Mouse (Mus musculus) hindbrain, embryonic 16.5 days (tissue): Measurements from ENCODE around the gene Evi2. TPM values are rescaled to one million over a fixed set of nuclear protein-coding genes. Genes with fewer than 3 reads are reported as not detected.
A peak's percentile ranks its signal among the peaks of the same experiment; 100 is the strongest.

ENCODE experiments used
- ATAC-seq: fragments of 200-750 bp; cut with Nextera tagmentation; 2 replicates; pipeline ENCODE4 v1.8.0; 2017; ENCODE audit warnings: moderate TSS enrichment, moderate library complexity
- H3K27ac ChIP-seq: fragments of 300-500 bp; sonication (generic); 2 replicates; pipeline ENCODE4 v1.5.1; 2014; ENCODE audit warnings: low read depth, mild to moderate bottlenecking, control low read depth, low read length, moderate library complexity
- H3K27me3 ChIP-seq: fragments of 300-500 bp; sonication (generic); replicated peaks from 2 replicates; pipeline ENCODE4 v1.6.1; 2014; ENCODE audit warnings: low read length; ENCODE audit not compliant: control insufficient read depth, insufficient read depth
- H3K36me3 ChIP-seq: fragments of 300-500 bp; sonication (generic); 2 replicates; pipeline ENCODE4 v1.6.1; 2014; ENCODE audit warnings: mild to moderate bottlenecking, low read length, moderate library complexity, mixed read lengths; ENCODE audit not compliant: control insufficient read depth, insufficient read depth
- H3K4me1 ChIP-seq: fragments of 300-500 bp; sonication (generic); 2 replicates; pipeline ENCODE4 v1.6.1; 2014; ENCODE audit warnings: low read depth, low read length; ENCODE audit not compliant: control insufficient read depth, insufficient read depth
- H3K4me2 ChIP-seq: fragments of 300-500 bp; sonication (generic); 2 replicates; pipeline ENCODE4 v1.6.1; 2014; ENCODE audit warnings: mild to moderate bottlenecking, low read length, control low read depth, moderate library complexity
- H3K4me3 ChIP-seq: fragments of 300-500 bp; sonication (generic); 2 replicates; pipeline ENCODE4 v1.5.1; 2014; ENCODE audit warnings: mild to moderate bottlenecking, low read length, control low read depth, moderate library complexity
- H3K9ac ChIP-seq: fragments of 300-500 bp; sonication (generic); 2 replicates; pipeline ENCODE4 v1.6.1; 2014; ENCODE audit warnings: low read depth, mild to moderate bottlenecking, control low read depth, low read length, moderate library complexity
- H3K9me3 ChIP-seq: fragments of 300-500 bp; sonication (generic); 2 replicates; pipeline ENCODE4 v1.6.1; 2014; ENCODE audit warnings: mild to moderate bottlenecking, low read length, moderate library complexity; ENCODE audit not compliant: control insufficient read depth
- WGBS: fragments of 180-500 bp; shearing (Covaris S2); extraction: QIAGEN DNeasy Blood & Tissue Kit; methylation state at CpG from one replicate; pipeline ENCODE4 v1.1.7; 2014; 5-methylcytosine and 5-hydroxymethylcytosine counted together
- polyA plus RNA-seq: library from polyadenylated mRNA; unstranded; fragments of >200 nt; fragmentation: Nextera tagmentation; extraction: Ambion mirVana; gene quantifications from 2 replicates; pipeline ENCODE4 v1.2.1, GENCODE M21; 2015

Evi2 gene
- polyA plus RNA-seq: 0.39 and 0.61 TPM in 2 replicates

DNA sequence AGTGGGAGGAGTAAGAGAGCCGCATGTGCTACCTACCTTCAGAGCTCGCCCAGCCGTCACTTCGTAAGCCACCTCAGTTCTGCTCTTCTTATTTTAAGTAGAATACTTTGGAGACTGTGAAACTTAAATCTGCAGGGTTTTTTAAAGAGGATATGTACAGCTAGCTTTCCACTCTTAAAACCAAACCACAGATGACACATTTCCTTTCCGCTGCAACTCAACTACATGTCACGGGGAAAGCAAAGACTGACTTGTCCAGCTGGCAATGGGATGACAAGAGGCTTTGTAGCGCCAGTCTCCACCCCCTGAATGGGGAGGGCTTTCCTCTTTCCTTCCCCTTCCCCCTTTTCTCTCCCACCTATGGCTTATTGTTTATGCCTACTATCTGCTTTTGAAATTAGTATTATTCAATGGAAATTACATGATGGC, at the start of gene Evi2, which contains the start of gene Evi2a:
TSS of gene Evi2 (minus strand) at position 257 of the 429 bp plus-strand sequence.
TSS of gene Evi2a (minus strand) at position 277 of the 429 bp plus-strand sequence.
- Histone ChIP-seq H3K4me1 (no peaks in the 10 kb centered on the region), H3K27me3 (no peaks in the 10 kb centered on the region), H3K9me3 (no peaks in the 10 kb centered on the region), H3K36me3 (0 out of 2 replicates have a peak, but pooled peaks cover 2% of the 10 kb centered on the region), H3K27ac (no peak within 1 kb of the TSS), H3K4me2 (no peak within 1 kb of the TSS), H3K4me3 (no peak within 1 kb of the TSS), H3K9ac (no peak within 1 kb of the TSS)
- 83% methylated on average over 7 of the region's 7 CpGs for WGBS
- ATAC-seq: no peak

- no peak overlapping the region for H3K27ac ChIP-seq
- 48% methylated on average over 5 of the region's 5 CpGs for WGBS
- H3K9me3 ChIP-seq: no peaks in the 10 kb centered on the region
- peaks cover 13% of the 10 kb centered on the region; the same call in 1 of the 2 replicates for H3K36me3 ChIP-seq
- no peaks in the 10 kb centered on the region for H3K4me1 ChIP-seq
- ATAC-seq: peak; percentile 64; the same call in 1 of the 2 replicates
- no peak overlapping the region for H3K9ac ChIP-seq
- H3K4me3 ChIP-seq: no peak overlapping the region
- no peak overlapping the region for H3K4me2 ChIP-seq
- H3K27me3 ChIP-seq: no peaks in the 10 kb centered on the region
Measured at GRCm38 (mm10) chr11:79577741-79578140, 47.4 kb upstream of the Evi2 start.

DNA sequence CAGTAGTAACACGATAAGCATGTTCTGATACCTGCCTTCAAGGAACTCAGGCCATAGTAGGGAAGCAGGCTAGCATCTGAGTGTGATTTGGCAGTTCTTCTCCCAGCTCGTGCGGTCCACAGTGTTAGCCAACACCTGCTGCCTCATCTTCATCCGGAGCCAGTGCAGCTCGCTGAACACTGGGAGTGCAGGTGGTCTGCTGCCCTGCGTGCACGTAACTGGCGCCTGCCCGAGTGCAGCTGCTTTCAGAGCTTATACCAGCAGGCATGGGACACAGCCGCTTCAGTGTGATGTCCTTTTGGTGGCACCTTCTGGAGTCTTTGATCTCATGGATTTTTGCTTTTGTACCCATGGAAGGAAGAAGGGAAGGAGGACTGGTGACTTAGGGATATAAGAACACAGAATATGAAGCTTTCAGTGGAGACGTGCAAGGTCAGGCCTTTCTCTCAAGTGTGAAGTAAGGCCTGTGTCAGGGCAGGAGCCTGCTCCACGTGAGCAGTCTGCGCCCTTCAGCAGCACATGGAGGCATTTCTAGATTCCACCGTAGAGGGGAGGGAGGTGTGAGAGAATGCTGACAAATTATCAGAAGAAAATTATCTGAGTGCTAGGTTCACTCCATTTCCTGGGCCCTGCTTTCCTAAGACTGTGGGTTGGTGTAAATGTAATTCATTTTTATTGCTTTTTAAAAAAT, 45.1 kb upstream of the Evi2 start:
- WGBS: 84% methylated on average over 14 of the region's 14 CpGs

GRCm38 (mm10) chr11:79573836-79574235, 43.4 kb upstream of the Evi2 start:
- ATAC-seq: no peak
- Histone ChIP-seq H3K27me3 (no peaks in the 10 kb centered on the region), H3K36me3 (peaks cover 13% of the 10 kb centered on the region), H3K9ac (no peak overlapping the region), H3K4me3 (no peak overlapping the region), H3K27ac (no peak overlapping the region), H3K9me3 (no peaks in the 10 kb centered on the region), H3K4me2 (no peak overlapping the region), H3K4me1 (no peaks in the 10 kb centered on the region)
- 80% methylated on average over 3 of the region's 3 CpGs for WGBS

More for the DNA sequence above, 45.1 kb upstream of the Evi2 start:
- peaks cover 15% of the 10 kb centered on the region; the same call in 1 of the 2 replicates for H3K36me3 ChIP-seq
- no peak overlapping the region for H3K4me3 ChIP-seq
- H3K4me1 ChIP-seq: no peaks in the 10 kb centered on the region
- no peaks in the 10 kb centered on the region for H3K9me3 ChIP-seq
- ATAC-seq: no peak; the same call in 1 of the 2 replicates
- no peak overlapping the region for H3K4me2 ChIP-seq
- no peak overlapping the region for H3K9ac ChIP-seq
- no peaks in the 10 kb centered on the region for H3K27me3 ChIP-seq
- H3K27ac ChIP-seq: no peak overlapping the region

GRCm38 (mm10) chr11:79570319-79570718, 39.9 kb upstream of the Evi2 start:
- Histone ChIP-seq H3K36me3 (peaks cover 20% of the 10 kb centered on the region), H3K27me3 (no peaks in the 10 kb centered on the region), H3K27ac (no peak overlapping the region), H3K4me1 (no peaks in the 10 kb centered on the region), H3K9ac (no peak overlapping the region), H3K9me3 (no peaks in the 10 kb centered on the region), H3K4me2 (no peak overlapping the region), H3K4me3 (no peak overlapping the region)
- 84% methylated on average over 2 of the region's 2 CpGs for WGBS
- ATAC-seq: no peak

- no peaks in the 10 kb centered on the region for H3K9me3 ChIP-seq
- H3K4me1 ChIP-seq: no peaks in the 10 kb centered on the region
- no peak for ATAC-seq
- no peak overlapping the region for H3K27ac ChIP-seq
- no peak overlapping the region for H3K4me2 ChIP-seq
- H3K36me3 ChIP-seq: peaks cover 21% of the 10 kb centered on the region
- 93% methylated on average over 11 of the region's 11 CpGs for WGBS
- no peaks in the 10 kb centered on the region for H3K27me3 ChIP-seq
- H3K9ac ChIP-seq: no peak overlapping the region
- no peak overlapping the region for H3K4me3 ChIP-seq
Measured at GRCm38 (mm10) chr11:79568197-79568911, 38.0 kb upstream of the Evi2 start.

- peaks cover 20% of the 10 kb centered on the region for H3K36me3 ChIP-seq
Measured at GRCm38 (mm10) chr11:79566947-79567346, 36.6 kb upstream of the Evi2 start.

GRCm38 (mm10) chr11:79563493-79563892, 33.1 kb upstream of the Evi2 start:
- no peaks in the 10 kb centered on the region for H3K27me3 ChIP-seq
- H3K36me3 ChIP-seq: peaks cover 32% of the 10 kb centered on the region
- no peak for ATAC-seq
- H3K4me1 ChIP-seq: no peaks in the 10 kb centered on the region
- 92% methylated on average over 7 of the region's 7 CpGs for WGBS
- no peak overlapping the region for H3K4me3 ChIP-seq
- H3K4me2 ChIP-seq: no peak overlapping the region
- no peak overlapping the region for H3K9ac ChIP-seq
- H3K27ac ChIP-seq: no peak overlapping the region
- no peaks in the 10 kb centered on the region for H3K9me3 ChIP-seq

More at GRCm38 (mm10) chr11:79566947-79567346, 36.6 kb upstream of the Evi2 start:
- WGBS: 57% methylated on average over 1 of the region's 1 CpGs
- no peaks in the 10 kb centered on the region for H3K9me3 ChIP-seq
- H3K4me2 ChIP-seq: no peak overlapping the region
- H3K27me3 ChIP-seq: no peaks in the 10 kb centered on the region
- ATAC-seq: no peak
- H3K9ac ChIP-seq: no peak overlapping the region
- H3K4me3 ChIP-seq: no peak overlapping the region
- no peaks in the 10 kb centered on the region for H3K4me1 ChIP-seq
- no peak overlapping the region for H3K27ac ChIP-seq

- Histone ChIP-seq H3K4me2 (no peak overlapping the region), H3K27me3 (no peaks in the 10 kb centered on the region), H3K36me3 (peaks cover 36% of the 10 kb centered on the region), H3K9ac (no peak overlapping the region), H3K4me3 (no peak overlapping the region), H3K27ac (no peak overlapping the region), H3K4me1 (no peaks in the 10 kb centered on the region), H3K9me3 (no peaks in the 10 kb centered on the region)
- 96% methylated on average over 4 of the region's 4 CpGs for WGBS
- ATAC-seq: no peak
Measured at GRCm38 (mm10) chr11:79560536-79560935, 30.1 kb upstream of the Evi2 start.
